ENCODE assay signal across 9 mouse cellular contexts in the genomic region with DNA sequence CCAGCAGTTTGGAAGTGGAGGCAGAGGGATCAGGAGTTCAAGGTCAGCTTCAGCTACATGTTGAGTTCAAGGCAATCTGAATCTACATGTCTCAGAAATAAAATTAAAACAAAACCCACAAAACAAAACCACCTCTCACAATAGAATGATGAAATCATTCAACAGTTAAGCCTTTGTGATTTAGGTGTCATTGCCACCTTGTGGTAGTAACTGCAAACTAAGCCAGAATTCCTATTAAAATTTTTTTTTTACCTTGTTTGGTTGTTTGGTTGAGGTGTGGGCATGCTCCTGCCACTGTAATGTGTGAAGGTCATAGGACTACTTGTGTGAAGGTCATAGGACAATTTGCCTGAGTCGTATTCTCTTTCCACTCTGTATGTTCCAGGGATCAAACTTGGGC. TPM values are rescaled to one million over a fixed set of nuclear protein-coding genes. Genes with fewer than 3 reads are reported as not detected.
A peak's percentile ranks its signal among the peaks of the same experiment; 100 is the strongest.
DNase-seq lines count a peak whose midpoint lies in the region; ATAC-seq lines count a peak whose summit lies in the region.
"Had no signal": no experiment of that assay in that cellular context is flagged by ENCODE, and none has a peak within 500 bp of the region (broad histone marks: within the 10 kb centered on the region; RNA-seq: fewer than 3 reads in every experiment).

No protein-coding gene starts in this region.

- no peak for ATAC-seq in midbrain, embryonic 16.5 days

- no peak overlapping the region for H3K27ac ChIP-seq in midbrain, embryonic 16.5 days (ENCODE audit: low read length)
- H3K27ac ChIP-seq: hindbrain, embryonic 13.5 days had no signal

- H3K4me2 ChIP-seq in midbrain, embryonic 16.5 days (ENCODE audit: low read length): no peak overlapping the region
- H3K4me2 ChIP-seq: hindbrain, embryonic 13.5 days had no signal

- no peaks in the 10 kb centered on the region for H3K36me3 ChIP-seq in midbrain, embryonic 16.5 days (ENCODE audit: control insufficient read depth, insufficient read depth, low read length)
- H3K36me3 ChIP-seq: hindbrain, embryonic 13.5 days had no signal

- WGBS in midbrain, embryonic 16.5 days: 61% methylated on average over 1 of the region's 1 CpGs

- H3K4me1 ChIP-seq in midbrain, embryonic 16.5 days (ENCODE audit: control insufficient read depth, insufficient read depth, low read length): no peaks in the 10 kb centered on the region

- H3K9ac ChIP-seq in midbrain, embryonic 16.5 days (ENCODE audit: low read depth, low read length): no peak overlapping the region
- H3K9ac ChIP-seq: hindbrain, embryonic 13.5 days had no signal

- intact Hi-C loops in heart, postnatal 10 days (cut with DNase I): loop anchor here (1.0 to 5.0 kb wide), 2 partner anchors 54 to 132 kb away; a partner anchor contains a TSS
- intact Hi-C loops in heart, postnatal 36 days (cut with DNase I): loop anchor here (1.0 to 2.0 kb wide), 2 partner anchors 49 to 133 kb away; no protein-coding TSS in a partner anchor
- intact Hi-C loops in gastrocnemius, postnatal 36 days (cut with DNase I): loop anchor here (1.0 kb wide), 1 partner anchor 133 kb away; no protein-coding TSS in a partner anchor

- H3K9me3 ChIP-seq in midbrain, embryonic 16.5 days (replicated peaks; ENCODE audit: control insufficient read depth, low read length, poor library complexity, severe bottlenecking): no peaks in the 10 kb centered on the region
- H3K9me3 ChIP-seq: hindbrain, embryonic 13.5 days had no signal

- no peaks in the 10 kb centered on the region for H3K27me3 ChIP-seq in midbrain, embryonic 16.5 days (ENCODE audit: control insufficient read depth, insufficient read depth, low read depth, low read length)
- H3K27me3 ChIP-seq: hindbrain, embryonic 13.5 days had no signal

- no peak overlapping the region for H3K4me3 ChIP-seq in midbrain, embryonic 16.5 days (ENCODE audit: low read depth, low read length)
- H3K4me3 ChIP-seq: hindbrain, embryonic 13.5 days had no signal

- DNase-seq in heart, postnatal 10 days: peak; percentile 28 to 51
- no peak for DNase-seq in heart, postnatal 36 days
- peak; percentile 16 for DNase-seq in 3134 (ENCODE audit: extremely low read depth, insufficient read length, low spot score)
- DNase-seq in ES-CJ7 (ENCODE audit: low read depth, low spot score): peak; percentile 48
- DNase-seq in induced T-regulatory cell, adult 2 months (ENCODE audit: low read depth): peak; percentile 75
- DNase-seq in urinary bladder, adult 2 months (ENCODE audit: low spot score): no peak
- DNase-seq in gastrocnemius, postnatal 36 days: no peak

RNA-seq across cellular contexts. Expression of a gene that starts 13.6 kb away (rescaled TPM):
- total RNA-seq in heart, postnatal 10 days (2021): 1 to 10 TPM; 1.1 to 2.1 TPM
- total RNA-seq in heart, postnatal 36 days (2021): not detected
- polyA plus RNA-seq in urinary bladder, adult 2 months (2012; rRNA removed): 0.37 TPM in 1 of 2 replicates, not detected in the other
- total RNA-seq in gastrocnemius, postnatal 36 days (2021): not detected
- polyA plus RNA-seq in midbrain, embryonic 16.5 days (2015; fragmentation: Nextera tagmentation; extraction: Ambion mirVana): not detected in 2 replicates
- polyA plus RNA-seq: hindbrain, embryonic 13.5 days had no signal

RNA-seq across cellular contexts. Expression of a gene that starts 41.8 kb away (rescaled TPM):
- 100 to 1,000 TPM; 202 to 209 TPM for total RNA-seq in heart, postnatal 10 days (2021)
- total RNA-seq in heart, postnatal 36 days (2021): 100 to 1,000 TPM; 260 to 269 TPM
- 126 and 153 TPM in 2 replicates for polyA plus RNA-seq in urinary bladder, adult 2 months (2012; rRNA removed)
- 100 to 1,000 TPM; 185 to 205 TPM for total RNA-seq in gastrocnemius, postnatal 36 days (2021)
- 166 and 181 TPM in 2 replicates for polyA plus RNA-seq in midbrain, embryonic 16.5 days (2015; fragmentation: Nextera tagmentation; extraction: Ambion mirVana)

RNA-seq across cellular contexts. Expression of a gene that starts 41.9 kb away (rescaled TPM):
- total RNA-seq in heart, postnatal 10 days (2021): 10 to 100 TPM; 38.9 to 43.7 TPM
- total RNA-seq in heart, postnatal 36 days (2021): 10 to 100 TPM; 39.2 to 40.1 TPM
- 102 and 115 TPM in 2 replicates for polyA plus RNA-seq in urinary bladder, adult 2 months (2012; rRNA removed)
- 10 to 100 TPM; 21.2 to 21.6 TPM for total RNA-seq in gastrocnemius, postnatal 36 days (2021)
- polyA plus RNA-seq in midbrain, embryonic 16.5 days (2015; fragmentation: Nextera tagmentation; extraction: Ambion mirVana): 157 and 161 TPM in 2 replicates

RNA-seq across cellular contexts. Expression of a gene that starts 52.5 kb away (rescaled TPM):
- total RNA-seq in heart, postnatal 10 days (2021): 100 to 1,000 TPM in 1 of 2 experiments, 10 to 100 TPM in 1; 95.5 to 103 TPM
- 10 to 100 TPM; 62.1 to 69.1 TPM for total RNA-seq in heart, postnatal 36 days (2021)
- 55.9 and 66.7 TPM in 2 replicates for polyA plus RNA-seq in urinary bladder, adult 2 months (2012; rRNA removed)
- 10 to 100 TPM; 28.1 to 29.9 TPM for total RNA-seq in gastrocnemius, postnatal 36 days (2021)
- polyA plus RNA-seq in midbrain, embryonic 16.5 days (2015; fragmentation: Nextera tagmentation; extraction: Ambion mirVana): 5.8 and 6.4 TPM in 2 replicates

Comparison
In these comparisons a context has a peak if more than half of its experiments do, and no peak if none do; other contexts are left out.
1. DNase-seq: peak in heart, postnatal 10 days (2 of 2), 3134 (single experiment), ES-CJ7 (single experiment) and induced T-regulatory cell, adult 2 months (single experiment); none in heart, postnatal 36 days (0 of 2), urinary bladder, adult 2 months (single experiment) and gastrocnemius, postnatal 36 days (0 of 2).